Mouse (Mus musculus) heart, embryonic 16.5 days (tissue): ENCODE data around the gene B3galt4. TPM values are rescaled to one million over a fixed set of nuclear protein-coding genes. Genes with fewer than 3 reads are reported as not detected.

ENCODE experiments used
- ATAC-seq: fragments of 200-750 bp; cut with Nextera tagmentation; replicated peaks from 2 replicates; pipeline ENCODE4 v1.8.0; 2017; ENCODE audit warnings: moderate number of reproducible peaks; ENCODE audit not compliant: insufficient read depth, low FRiP score; ENCODE audit errors: extremely low read depth
- H3K27ac ChIP-seq: fragments of 300-500 bp; sonication (generic); 2 replicates; pipeline ENCODE4 v1.5.1; 2014; ENCODE audit warnings: mild to moderate bottlenecking, low read length, control low read depth, moderate library complexity
- H3K27me3 ChIP-seq: fragments of 300-500 bp; sonication (generic); 2 replicates; pipeline ENCODE4 v1.6.1; 2014; ENCODE audit warnings: low read length, mixed read lengths; ENCODE audit not compliant: control insufficient read depth, insufficient read depth
- H3K36me3 ChIP-seq: fragments of 300-500 bp; sonication (generic); 2 replicates; pipeline ENCODE4 v1.6.1; 2014; ENCODE audit not compliant: control insufficient read depth, insufficient read depth
- H3K4me1 ChIP-seq: fragments of 300-500 bp; sonication (generic); 2 replicates; pipeline ENCODE4 v1.6.1; 2014; ENCODE audit warnings: low read length, mixed read lengths; ENCODE audit not compliant: control insufficient read depth, insufficient read depth
- H3K4me2 ChIP-seq: fragments of 300-500 bp; sonication (generic); 2 replicates; pipeline ENCODE4 v1.6.1; 2014; ENCODE audit warnings: low read depth, mild to moderate bottlenecking, control low read depth, low read length
- H3K4me3 ChIP-seq: fragments of 300-500 bp; sonication (generic); 2 replicates; pipeline ENCODE4 v1.5.1; 2014; ENCODE audit warnings: mild to moderate bottlenecking, control low read depth, low read length
- H3K9ac ChIP-seq: fragments of 300-500 bp; sonication (generic); 2 replicates; pipeline ENCODE4 v1.6.1; 2014; ENCODE audit warnings: low read length, control low read depth
- H3K9me3 ChIP-seq: fragments of 300-500 bp; sonication (generic); replicated peaks from 2 replicates; pipeline ENCODE4 v1.6.1; 2016; ENCODE audit warnings: low read length; ENCODE audit not compliant: control insufficient read depth
- WGBS: fragments of 180-500 bp; shearing (Covaris S2); extraction: QIAGEN DNeasy Blood & Tissue Kit; methylation state at CpG from one replicate; pipeline ENCODE4 v1.1.7; 2014; 5-methylcytosine and 5-hydroxymethylcytosine counted together
- polyA plus RNA-seq: library from polyadenylated mRNA; unstranded; fragments of >200 nt; fragmentation: Nextera tagmentation; extraction: Ambion mirVana; gene quantifications from 2 replicates; pipeline ENCODE4 v1.2.1, GENCODE M21; 2015

Gene B3galt4
- polyA plus RNA-seq, 1 experiment from 2014 or later = 5.8 TPM

DNA sequence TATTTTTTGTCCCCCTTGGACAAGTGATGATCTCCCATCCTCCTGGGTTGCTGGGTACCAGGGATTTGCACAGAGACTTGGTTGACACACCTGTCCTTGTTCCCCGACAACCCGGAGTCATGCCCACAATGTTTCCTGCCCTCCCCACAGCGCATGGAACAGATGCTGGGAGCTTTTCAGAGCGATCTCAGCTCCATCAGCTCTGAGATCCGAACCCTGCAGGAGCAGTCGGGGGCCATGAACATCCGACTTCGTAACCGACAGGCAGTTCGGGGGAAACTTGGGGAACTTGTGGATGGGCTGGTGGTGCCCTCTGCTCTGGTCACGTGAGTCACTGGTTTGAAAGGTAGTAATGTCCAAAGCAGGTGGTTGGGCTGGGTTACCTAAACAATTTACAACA is 7.2 kb upstream of the B3galt4 start:
- H3K27ac ChIP-seq = no peak overlapping the region
- 92% methylated on average over 11 of the region's 11 CpGs for WGBS
- no peaks in the 10 kb centered on the region for H3K9me3 ChIP-seq
- H3K4me2 ChIP-seq = no peak overlapping the region
- H3K4me3 ChIP-seq = no peak overlapping the region
- H3K4me1 ChIP-seq = peaks cover 19% of the 10 kb centered on the region
- no peak for ATAC-seq
- no peak overlapping the region for H3K9ac ChIP-seq
- peaks cover 37% of the 10 kb centered on the region for H3K36me3 ChIP-seq
- no peaks in the 10 kb centered on the region for H3K27me3 ChIP-seq

DNA sequence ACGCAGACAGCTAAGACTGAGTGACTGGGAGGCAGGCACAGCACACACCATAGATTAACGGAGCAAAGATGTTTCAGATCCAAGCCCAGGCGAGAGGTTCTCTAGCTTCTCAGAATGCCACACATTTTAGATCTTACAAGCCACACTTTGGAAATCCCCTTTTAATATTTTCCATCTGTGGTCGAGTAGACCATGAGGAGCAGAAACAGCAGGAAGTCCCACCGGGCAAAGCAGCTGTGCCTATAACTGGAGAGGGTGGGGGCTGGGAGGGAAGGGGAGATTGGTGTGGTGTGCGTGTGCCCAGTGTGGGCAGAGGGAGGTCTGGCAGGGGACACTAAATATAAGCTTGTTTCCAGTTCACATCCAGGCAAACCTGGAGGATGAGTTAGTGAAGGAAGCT is 6.2 kb upstream of the B3galt4 start:
- peaks cover 37% of the 10 kb centered on the region for H3K36me3 ChIP-seq
- 85% methylated on average over 6 of the region's 6 CpGs for WGBS
- no peaks in the 10 kb centered on the region for H3K27me3 ChIP-seq

GRCm38 (mm10) chr17:33956336-33956735 is 5.0 kb upstream of the B3galt4 start:
- ATAC-seq = no peak
- Histone ChIP-seq H3K27ac (peak overlapping the region; percentile 95), H3K9ac (peak overlapping the region; percentile 89), H3K4me2 (peak overlapping the region; percentile 78), H3K4me3 (peak overlapping the region; percentile 99), H3K27me3 (no peaks in the 10 kb centered on the region), H3K4me1 (peaks cover 39% of the 10 kb centered on the region), H3K36me3 (peaks cover 42% of the 10 kb centered on the region), H3K9me3 (no peaks in the 10 kb centered on the region)
- 7% methylated on average over 10 of the region's 10 CpGs for WGBS

More for the DNA sequence above, 6.2 kb upstream of the B3galt4 start:
- Histone ChIP-seq H3K27ac (no peak overlapping the region), H3K4me3 (no peak overlapping the region), H3K9me3 (no peaks in the 10 kb centered on the region), H3K4me1 (peaks cover 28% of the 10 kb centered on the region), H3K9ac (no peak overlapping the region), H3K4me2 (no peak overlapping the region)
- no peak for ATAC-seq

- peak within 1 kb of the TSS; percentile 99 for H3K9ac ChIP-seq
- peaks cover 41% of the 10 kb centered on the region for H3K4me1 ChIP-seq
- H3K4me3 ChIP-seq = peak within 1 kb of the TSS; percentile 99
- no peaks in the 10 kb centered on the region for H3K27me3 ChIP-seq
- peak; percentile 88 for ATAC-seq
- WGBS = under 1% methylated on average over 50 of the region's 50 CpGs
- H3K27ac ChIP-seq = peak within 1 kb of the TSS; percentile 95
- peaks cover 40% of the 10 kb centered on the region for H3K36me3 ChIP-seq
- H3K9me3 ChIP-seq = no peaks in the 10 kb centered on the region
- H3K4me2 ChIP-seq = peak within 1 kb of the TSS; percentile 92
Observed at GRCm38 (mm10) chr17:33955555-33956214, 4.4 kb upstream of the B3galt4 start, which contains the start of the genes Vps52 and Rps18. Gene Vps52, plus strand, starts transcription at chr17:33955812. Gene Rps18, minus strand, starts transcription at chr17:33956001.

- Histone ChIP-seq H3K9ac (peak overlapping the region; percentile 99), H3K4me3 (peak overlapping the region; percentile 99), H3K9me3 (no peaks in the 10 kb centered on the region), H3K36me3 (peaks cover 38% of the 10 kb centered on the region), H3K4me1 (peaks cover 48% of the 10 kb centered on the region), H3K4me2 (peak overlapping the region; percentile 92), H3K27ac (peak overlapping the region; percentile 91), H3K27me3 (no peaks in the 10 kb centered on the region)
- ATAC-seq = peak; percentile 15
- under 1% methylated on average over 33 of the region's 33 CpGs for WGBS
Observed at GRCm38 (mm10) chr17:33954646-33955554, 3.6 kb upstream of the B3galt4 start.

GRCm38 (mm10) chr17:33953961-33954565 is 2.8 kb upstream of the B3galt4 start:
- WGBS = 39% methylated on average over 5 of the region's 5 CpGs
- Histone ChIP-seq H3K9me3 (no peaks in the 10 kb centered on the region), H3K4me3 (peak overlapping the region; percentile 99), H3K4me1 (peaks cover 52% of the 10 kb centered on the region), H3K36me3 (peaks cover 30% of the 10 kb centered on the region), H3K27me3 (no peaks in the 10 kb centered on the region), H3K27ac (no peak overlapping the region; the same call in 1 of the 2 replicates), H3K9ac (peak overlapping the region; percentile 99), H3K4me2 (peak overlapping the region; percentile 92)
- no peak for ATAC-seq

DNA sequence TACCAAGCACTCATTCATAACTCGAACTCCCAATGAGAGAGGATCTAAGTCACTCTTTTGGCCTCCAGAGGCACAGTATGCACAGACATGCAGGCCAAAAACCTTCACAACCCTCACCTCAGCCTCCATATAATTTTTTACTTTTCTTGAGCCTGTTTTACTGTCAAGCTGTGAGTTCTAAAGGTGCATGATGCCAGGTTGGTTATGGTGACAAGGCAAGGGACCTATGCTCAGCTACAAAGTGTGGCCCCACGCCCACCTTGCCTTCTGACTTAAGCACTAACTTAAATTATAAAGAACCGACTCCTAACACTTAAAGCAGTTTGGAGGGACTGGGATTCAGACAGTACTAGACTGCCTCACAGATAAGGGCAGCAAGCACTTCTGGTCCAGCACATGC is 2.0 kb upstream of the B3galt4 start:
- WGBS = 81% methylated on average over 3 of the region's 3 CpGs
- Histone ChIP-seq H3K4me3 (no peak overlapping the region), H3K27me3 (no peaks in the 10 kb centered on the region), H3K9ac (peak overlapping the region; percentile 29), H3K4me1 (peaks cover 52% of the 10 kb centered on the region), H3K27ac (0 out of 2 replicates have a peak overlapping the region, but pooled peaks have one; percentile 39), H3K36me3 (peaks cover 27% of the 10 kb centered on the region), H3K9me3 (no peaks in the 10 kb centered on the region), H3K4me2 (0 out of 2 replicates have a peak overlapping the region, but pooled peaks have one; percentile 9)
- ATAC-seq = no peak

DNA sequence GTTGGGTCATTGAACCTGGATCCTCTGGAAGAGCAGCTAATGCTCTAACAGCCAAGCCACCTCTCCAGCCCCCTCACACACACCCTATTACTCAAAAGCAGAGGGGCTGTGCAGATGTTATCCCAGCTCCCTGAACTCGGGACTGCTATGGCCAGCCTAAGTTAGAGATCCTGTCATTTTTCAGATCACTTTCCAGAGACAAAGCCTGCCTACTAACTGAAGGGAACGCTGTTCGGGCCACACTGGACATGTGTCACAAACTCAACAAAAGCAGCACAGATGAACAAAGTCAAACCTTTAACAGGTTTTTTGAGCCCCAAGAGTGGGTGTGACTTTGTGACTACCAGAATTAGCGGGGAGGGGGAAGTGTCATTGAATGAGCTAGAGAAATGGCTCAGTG is 1.6 kb upstream of the B3galt4 start:
- WGBS = 79% methylated on average over 4 of the region's 4 CpGs
- Histone ChIP-seq H3K36me3 (peaks cover 29% of the 10 kb centered on the region), H3K4me1 (peaks cover 52% of the 10 kb centered on the region), H3K27ac (no peak overlapping the region), H3K9ac (peak overlapping the region; percentile 43; the same call in 1 of the 2 replicates), H3K9me3 (no peaks in the 10 kb centered on the region), H3K4me3 (no peak overlapping the region), H3K27me3 (no peaks in the 10 kb centered on the region), H3K4me2 (no peak overlapping the region)
- ATAC-seq = no peak
